Mouse (Mus musculus) left cerebral cortex, adult 9 months (tissue): ENCODE results near the gene Smarca4.
A peak's percentile ranks its signal among the peaks of the same experiment; 100 is the strongest.
"Not testable (repeated sequence)": the region's sequence is repeated elsewhere in the genome, so short reads cannot be mapped to it uniquely, and the experiment has no call there.

Source experiments
- DNase-seq, 2 experiments: peaks; one replicate each; pipeline ENCODE4 v3.0.0; 2022; ENCODE audit warnings: low spot score in 2 of 2

Gene Smarca4

GRCm38 (mm10) chr9:21653253-21653652 lies 37.3 kb downstream of the Smarca4 start:
- no peak for DNase-seq

GRCm38 (mm10) chr9:21662034-21662433 lies 46.1 kb downstream of the Smarca4 start:
- no peak for DNase-seq

GRCm38 (mm10) chr9:21668946-21669345 lies 53.0 kb downstream of the Smarca4 start:
- DNase-seq = no peak

GRCm38 (mm10) chr9:21670354-21670753 lies 54.4 kb downstream of the Smarca4 start:
- no peak for DNase-seq

- DNase-seq = no peak
Observed at GRCm38 (mm10) chr9:21671753-21672152, 55.8 kb downstream of the Smarca4 start.

- DNase-seq = peak in 1 of 2 experiments; percentile 35
Observed at GRCm38 (mm10) chr9:21677706-21678105, 61.7 kb downstream of the Smarca4 start.

- no peak for DNase-seq
Observed at GRCm38 (mm10) chr9:21680448-21680847, 64.5 kb downstream of the Smarca4 start.

GRCm38 (mm10) chr9:21682827-21683226 lies 66.9 kb downstream of the Smarca4 start:
- DNase-seq = no peak

GRCm38 (mm10) chr9:21683897-21684296 lies 67.9 kb downstream of the Smarca4 start:
- DNase-seq = peak in 1 of 2 experiments; percentile 21

GRCm38 (mm10) chr9:21688554-21688953 lies 72.6 kb downstream of the Smarca4 start:
- DNase-seq = no peak

GRCm38 (mm10) chr9:21690031-21690430 lies 74.1 kb downstream of the Smarca4 start:
- no peak for DNase-seq

GRCm38 (mm10) chr9:21691862-21692261 lies 75.9 kb downstream of the Smarca4 start:
- DNase-seq = no peak

GRCm38 (mm10) chr9:21692491-21692890 lies 76.5 kb downstream of the Smarca4 start:
- no peak for DNase-seq

- no peak for DNase-seq
Observed at GRCm38 (mm10) chr9:21694071-21694470, 78.1 kb downstream of the Smarca4 start.

- no peak for DNase-seq
Observed at GRCm38 (mm10) chr9:21695229-21695792, 79.3 kb downstream of the Smarca4 start.

- no peak for DNase-seq
Observed at GRCm38 (mm10) chr9:21697121-21697520, 81.2 kb downstream of the Smarca4 start.

- not testable (repeated sequence) for DNase-seq
Observed at GRCm38 (mm10) chr9:21699280-21699679, 83.3 kb downstream of the Smarca4 start.

- peak in 1 of 2 experiments; percentile 40 for DNase-seq
Observed at GRCm38 (mm10) chr9:21701091-21701490, 85.1 kb downstream of the Smarca4 start.

- DNase-seq = no peak
Observed at GRCm38 (mm10) chr9:21703494-21703893, 87.5 kb downstream of the Smarca4 start.

- no peak for DNase-seq
Observed at GRCm38 (mm10) chr9:21706085-21706484, 90.1 kb downstream of the Smarca4 start.

GRCm38 (mm10) chr9:21706586-21707265 lies 90.8 kb downstream of the Smarca4 start:
- DNase-seq = no peak

GRCm38 (mm10) chr9:21709340-21709739 lies 93.4 kb downstream of the Smarca4 start:
- DNase-seq = no peak

- no peak for DNase-seq
Observed at GRCm38 (mm10) chr9:21715298-21715697, 99.3 kb downstream of the Smarca4 start.

GRCm38 (mm10) chr9:21717015-21717414 lies 101.0 kb downstream of the Smarca4 start:
- no peak for DNase-seq
